Mouse (Mus musculus) heart, adult 11 months (tissue): Measurements from ENCODE around the gene Gata1.
"Not testable (repeated sequence)": the region's sequence is repeated elsewhere in the genome, so short reads cannot be mapped to it uniquely, and the experiment has no call there.

Experiments used
- DNase-seq: peaks from one replicate; pipeline ENCODE4 v3.0.0; 2022

The Gata1 gene

DNA sequence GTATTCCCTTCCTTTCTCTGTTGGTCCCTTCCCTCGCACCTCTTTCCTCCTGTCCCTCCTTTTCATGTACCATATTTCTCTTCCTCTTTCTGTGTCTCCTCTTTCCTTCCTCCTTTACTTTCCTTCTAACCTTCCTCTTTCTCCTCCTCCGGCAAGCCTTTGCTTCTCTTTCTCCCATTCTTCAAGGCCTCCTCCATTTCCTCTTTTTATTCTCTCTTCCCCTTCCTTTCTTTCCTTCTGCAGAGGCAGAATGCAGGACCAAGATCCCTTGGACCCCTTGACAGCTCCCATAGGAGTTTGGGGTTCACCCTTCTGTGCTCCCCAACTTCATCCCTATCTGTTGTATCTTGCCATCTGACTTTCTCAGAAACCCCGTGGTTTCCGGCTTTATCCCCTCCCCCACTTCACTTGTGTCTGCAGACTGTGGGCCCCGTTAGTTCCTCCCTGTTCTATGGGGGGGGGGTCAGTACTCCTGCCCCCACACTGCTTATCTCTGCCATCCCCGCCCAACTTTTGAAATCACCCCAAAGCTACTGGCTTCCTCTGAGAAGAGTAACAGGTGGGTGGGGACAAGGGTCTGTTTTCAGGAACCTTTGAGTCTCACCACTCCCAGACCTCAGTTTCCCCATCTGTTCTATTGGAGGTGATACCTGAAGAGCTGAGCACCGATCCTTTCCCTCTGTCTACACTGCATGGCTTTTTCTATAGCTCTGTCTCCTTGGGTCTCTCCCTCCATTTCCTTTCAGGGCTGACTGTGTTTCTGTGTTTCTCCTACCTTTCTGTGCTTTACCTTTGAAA is 13.8 kb downstream of the Gata1 start:
- no peak for DNase-seq

- DNase-seq = no peak
Observed at GRCm38 (mm10) chrX:7958868-7959267, 19.0 kb downstream of the Gata1 start.

DNA sequence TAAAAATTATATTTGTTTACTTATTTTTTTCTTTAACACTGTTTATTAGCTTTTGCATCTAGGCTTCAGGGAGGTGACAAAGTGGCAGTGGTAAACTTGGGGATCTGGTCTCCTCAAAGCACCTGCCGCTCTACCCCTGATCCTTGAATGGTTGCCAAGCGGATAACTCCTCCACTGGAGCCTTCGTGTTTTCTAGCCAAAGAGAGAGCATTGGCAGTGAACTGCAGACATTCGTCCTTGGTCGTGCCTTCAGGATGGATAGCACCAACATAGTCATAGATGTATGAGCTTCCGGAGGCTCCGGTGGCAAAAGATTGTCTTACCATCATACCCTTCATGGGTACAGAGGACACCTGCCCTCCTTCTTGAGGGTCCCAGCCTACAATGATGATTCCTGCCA is 27.8 kb downstream of the Gata1 start:
- DNase-seq = no peak

DNA sequence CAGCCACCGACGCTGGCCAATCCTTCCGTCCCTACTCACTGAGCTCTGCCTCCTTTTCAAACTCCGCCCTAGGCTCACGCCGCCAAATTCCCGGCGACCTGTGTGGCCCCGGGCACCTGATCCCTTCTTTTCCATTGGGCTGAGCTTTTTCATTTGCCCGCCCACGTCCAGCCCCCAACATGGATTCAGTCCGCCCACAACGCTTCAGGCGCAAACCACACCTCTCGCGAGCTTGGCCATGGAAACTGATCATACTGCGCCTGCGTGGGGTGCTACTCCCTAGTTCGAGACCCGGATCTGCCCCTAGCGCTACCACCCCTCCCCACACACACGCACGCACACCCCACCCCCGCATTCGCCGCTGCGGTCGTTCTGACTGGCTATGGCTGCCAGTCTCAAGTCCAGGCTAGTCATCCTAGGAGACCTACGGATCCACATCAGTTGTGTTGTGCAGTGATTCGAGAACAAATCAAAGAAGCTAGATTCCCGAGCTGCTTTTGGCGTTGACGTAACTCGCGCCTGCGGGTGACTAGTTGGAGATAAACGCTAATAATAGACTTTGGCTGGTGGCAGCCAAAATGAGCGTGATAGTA is 29.9 kb downstream of the Gata1 start:
- peak; percentile 100 for DNase-seq

GRCm38 (mm10) chrX:7947108-7947899 is 30.6 kb downstream of the Gata1 start, which contains the start of gene Hdac6:
Gene Hdac6 (minus strand): TSS chrX:7947889.
- DNase-seq = peak; percentile 89

DNA sequence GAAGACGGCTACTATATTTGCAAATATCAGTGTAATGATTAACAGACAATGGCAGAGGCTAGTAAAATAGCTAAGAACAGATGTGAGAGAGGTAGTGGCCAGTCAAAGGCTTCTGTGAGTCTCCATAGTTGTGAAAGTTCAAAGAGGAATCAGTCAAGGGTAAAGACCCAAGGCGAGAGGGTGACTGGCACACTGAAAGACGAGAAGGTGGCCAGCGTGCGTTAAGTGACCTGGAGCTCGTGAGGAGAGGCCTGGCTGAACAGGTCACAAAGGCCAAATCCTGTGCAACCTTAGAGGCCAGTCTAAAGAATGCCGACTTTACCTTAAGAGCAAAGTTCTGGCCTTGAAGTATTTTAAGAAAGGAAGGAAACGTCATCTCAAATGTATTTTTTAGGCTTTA is 32.3 kb downstream of the Gata1 start:
- DNase-seq = no peak

- DNase-seq = no peak
Observed at GRCm38 (mm10) chrX:7937667-7938066, 40.2 kb downstream of the Gata1 start.

- no peak for DNase-seq
Observed at GRCm38 (mm10) chrX:7936874-7937273, 41.0 kb downstream of the Gata1 start.

DNA sequence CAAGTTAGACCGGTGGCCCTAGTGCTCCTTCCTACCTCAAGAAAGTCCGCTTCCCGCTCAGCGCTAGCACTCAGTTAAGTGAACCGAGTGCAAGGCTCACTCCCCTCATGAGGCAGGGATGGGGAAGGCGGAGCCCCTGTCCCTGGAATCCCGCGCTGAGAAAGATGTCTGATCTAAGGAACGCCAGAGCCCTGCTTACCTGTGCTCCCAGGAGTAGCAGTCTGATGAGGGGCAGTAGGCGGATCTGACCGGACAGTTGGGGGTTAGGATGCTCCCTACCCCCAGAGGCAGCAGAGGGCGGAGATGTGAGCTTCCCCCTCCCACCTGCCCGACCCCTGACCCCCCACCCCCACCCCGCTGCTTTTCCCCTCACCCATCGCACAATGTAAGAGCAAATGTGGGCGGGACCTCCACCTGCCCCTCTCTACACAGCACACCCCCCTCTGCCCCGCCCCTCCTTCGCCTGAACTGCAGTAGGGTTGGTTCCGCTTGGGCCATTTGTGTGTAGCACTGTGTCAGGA is 49.5 kb downstream of the Gata1 start, which contains the start of gene Eras:
Gene Eras (minus strand): TSS at position 338 of the 521 bp plus-strand sequence.
- no peak for DNase-seq

GRCm38 (mm10) chrX:7927116-7927515 is 50.8 kb downstream of the Gata1 start:
- no peak for DNase-seq

DNA sequence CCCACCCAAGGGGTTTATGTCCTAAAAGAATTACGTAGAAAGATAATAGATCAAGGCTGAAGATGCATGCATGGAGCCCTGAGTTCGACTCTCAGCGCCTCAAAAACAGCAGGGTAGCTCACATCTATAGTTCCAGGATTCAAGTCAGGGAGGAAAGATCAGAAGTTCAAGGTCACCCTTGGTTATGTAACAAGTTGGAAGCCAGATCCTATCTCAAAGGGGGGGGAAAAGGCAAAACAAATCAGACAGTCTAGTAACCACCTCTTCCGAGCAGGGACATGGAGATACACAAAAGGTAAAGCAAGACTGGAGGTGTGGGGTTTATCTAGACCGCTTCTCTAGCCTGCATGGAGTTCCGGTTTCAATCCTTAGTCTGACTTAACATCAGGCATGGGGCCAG is 51.6 kb downstream of the Gata1 start:
- DNase-seq = no peak

DNA sequence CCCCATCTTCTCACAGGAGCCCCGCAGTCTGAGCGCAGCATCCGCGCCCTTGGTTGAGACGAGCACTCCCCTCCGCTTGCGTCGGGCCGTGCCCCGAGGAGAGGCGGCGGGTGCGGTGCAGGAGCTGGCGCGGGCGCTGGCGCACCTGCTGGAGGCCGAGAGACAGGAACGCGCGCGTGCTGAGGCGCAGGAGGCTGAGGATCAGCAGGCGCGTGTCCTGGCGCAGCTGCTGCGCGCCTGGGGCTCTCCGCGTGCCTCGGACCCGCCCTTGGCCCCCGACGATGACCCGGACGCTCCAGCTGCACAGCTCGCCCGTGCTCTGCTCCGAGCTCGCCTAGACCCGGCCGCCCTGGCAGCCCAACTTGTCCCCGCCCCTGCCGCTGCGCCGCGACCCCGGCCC is 55.8 kb downstream of the Gata1 start:
- no peak for DNase-seq

DNA sequence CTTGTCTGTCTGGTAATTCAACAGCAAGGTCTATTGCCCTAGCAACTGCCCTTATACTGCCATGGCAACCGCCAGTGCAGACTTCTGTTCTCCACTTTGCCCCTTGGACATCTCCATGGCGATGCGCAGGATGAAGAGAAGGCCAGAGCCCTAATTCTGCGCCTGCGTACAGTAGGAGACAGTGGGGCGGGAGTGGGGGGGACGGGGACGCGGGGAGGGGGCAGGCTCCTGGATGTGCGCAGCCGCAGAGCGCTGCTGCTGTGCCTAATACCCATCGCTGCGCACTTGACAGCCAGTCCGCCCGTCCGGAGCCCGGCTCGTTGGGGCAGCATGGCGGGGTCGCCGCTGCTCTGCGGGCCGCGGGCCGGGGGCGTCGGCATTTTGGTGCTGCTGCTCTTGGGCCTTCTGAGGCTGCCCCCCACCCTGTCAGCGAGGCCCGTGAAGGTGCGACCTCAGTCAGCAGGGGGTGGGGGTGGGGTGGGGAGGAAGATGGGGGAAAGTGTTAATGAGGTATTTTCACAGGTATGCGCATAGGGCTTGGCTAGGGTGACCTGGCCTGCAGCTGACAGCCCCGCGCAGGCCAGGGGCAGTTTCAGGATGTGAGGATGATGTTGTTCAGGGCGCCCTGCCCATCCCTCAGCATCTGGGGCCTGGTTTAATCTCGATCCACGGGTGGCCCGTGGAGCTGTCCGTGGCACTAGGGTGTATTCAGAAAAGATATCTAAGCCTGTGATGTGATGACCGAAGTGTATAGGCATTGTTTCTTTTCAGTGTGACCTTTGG is 58.1 kb downstream of the Gata1 start, which contains the start of gene Pcsk1n:
Gene Pcsk1n (plus strand): TSS at position 222 of the 783 bp plus-strand sequence.
- no peak for DNase-seq

GRCm38 (mm10) chrX:7917960-7918359 is 59.9 kb downstream of the Gata1 start:
- DNase-seq = not testable (repeated sequence)

- not testable (repeated sequence) for DNase-seq
Observed at GRCm38 (mm10) chrX:7915669-7916068, 62.2 kb downstream of the Gata1 start.

GRCm38 (mm10) chrX:7910473-7910872 is 67.4 kb downstream of the Gata1 start:
- DNase-seq = no peak
